Mouse (Mus musculus) kidney, embryonic 15.5 days (tissue): ENCODE data around the gene Rarb. TPM values are rescaled to one million over a fixed set of nuclear protein-coding genes. Genes with fewer than 3 reads are reported as not detected.

ENCODE experiments used
- ATAC-seq: fragments of 200-750 bp; cut with Nextera tagmentation; replicated peaks from 2 replicates; pipeline ENCODE4 v1.8.0; 2017; ENCODE audit warnings: moderate TSS enrichment; ENCODE audit not compliant: low FRiP score
- H3K27ac ChIP-seq: fragments of 300-500 bp; sonication (generic); 2 replicates; pipeline ENCODE4 v1.5.1; 2015; ENCODE audit warnings: mild to moderate bottlenecking, inconsistent platforms
- H3K27me3 ChIP-seq: fragments of 300-500 bp; sonication (generic); 2 replicates; pipeline ENCODE4 v1.6.1; 2015; ENCODE audit warnings: inconsistent platforms
- H3K36me3 ChIP-seq: fragments of 300-500 bp; sonication (generic); 2 replicates; pipeline ENCODE4 v1.6.1; 2015; ENCODE audit warnings: inconsistent platforms
- H3K4me1 ChIP-seq: fragments of 300-500 bp; sonication (generic); 2 replicates; pipeline ENCODE4 v1.6.1; 2015; ENCODE audit warnings: inconsistent platforms
- H3K4me2 ChIP-seq: fragments of 300-500 bp; sonication (generic); 2 replicates; pipeline ENCODE4 v1.6.1; 2015; ENCODE audit warnings: moderate library complexity, mild to moderate bottlenecking, inconsistent platforms
- H3K4me3 ChIP-seq: fragments of 300-500 bp; sonication (generic); replicated peaks from 2 replicates; pipeline ENCODE4 v1.5.1; 2015; ENCODE audit warnings: mild to moderate bottlenecking, inconsistent platforms
- H3K9ac ChIP-seq: fragments of 300-500 bp; sonication (generic); 2 replicates; pipeline ENCODE4 v1.6.1; 2015; ENCODE audit warnings: mild to moderate bottlenecking, inconsistent platforms
- H3K9me3 ChIP-seq: fragments of 300-500 bp; sonication (generic); replicated peaks from 2 replicates; pipeline ENCODE4 v1.6.1; 2016; ENCODE audit warnings: inconsistent platforms
- WGBS: fragments of 180-500 bp; shearing (Covaris S2); methylation state at CpG from one replicate; pipeline ENCODE4 v1.1.7; 2015; ENCODE audit warnings: mixed read lengths; 5-methylcytosine and 5-hydroxymethylcytosine counted together
- polyA plus RNA-seq: library from polyadenylated mRNA; unstranded; fragments of >200 nt; fragmentation: Nextera tagmentation; extraction: Ambion mirVana; gene quantifications from 2 replicates; pipeline ENCODE4 v1.2.1, GENCODE M21; 2015

The Rarb gene
- polyA plus RNA-seq, 1 experiment from 2014 or later, result 33.6 TPM

DNA sequence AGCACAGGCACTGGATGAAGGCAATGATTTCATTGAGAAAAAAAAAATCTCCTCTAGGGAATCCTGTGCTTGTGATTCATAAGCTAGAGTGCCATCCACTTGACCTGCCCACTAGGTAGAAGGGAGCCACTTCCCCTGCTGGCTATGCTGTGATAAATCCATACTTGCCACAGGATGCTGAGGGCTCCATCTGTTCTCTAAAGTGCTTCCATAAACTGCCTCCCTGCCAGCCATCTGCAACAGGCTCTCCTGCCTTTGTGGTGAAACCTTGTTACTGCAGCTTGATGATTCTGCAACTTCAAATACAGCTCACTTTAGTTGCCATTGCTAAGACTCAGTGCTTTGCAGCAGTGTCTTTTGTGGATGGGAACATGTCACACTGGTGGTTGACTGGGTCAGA, 213.5 kb downstream of the Rarb start:
- Histone ChIP-seq H3K27me3 (no peaks in the 10 kb centered on the region), H3K4me1 (peaks cover 25% of the 10 kb centered on the region), H3K4me2 (no peak overlapping the region), H3K4me3 (no peak overlapping the region), H3K27ac (no peak overlapping the region), H3K9ac (no peak overlapping the region), H3K9me3 (no peaks in the 10 kb centered on the region), H3K36me3 (no peaks in the 10 kb centered on the region)
- no peak for ATAC-seq

DNA sequence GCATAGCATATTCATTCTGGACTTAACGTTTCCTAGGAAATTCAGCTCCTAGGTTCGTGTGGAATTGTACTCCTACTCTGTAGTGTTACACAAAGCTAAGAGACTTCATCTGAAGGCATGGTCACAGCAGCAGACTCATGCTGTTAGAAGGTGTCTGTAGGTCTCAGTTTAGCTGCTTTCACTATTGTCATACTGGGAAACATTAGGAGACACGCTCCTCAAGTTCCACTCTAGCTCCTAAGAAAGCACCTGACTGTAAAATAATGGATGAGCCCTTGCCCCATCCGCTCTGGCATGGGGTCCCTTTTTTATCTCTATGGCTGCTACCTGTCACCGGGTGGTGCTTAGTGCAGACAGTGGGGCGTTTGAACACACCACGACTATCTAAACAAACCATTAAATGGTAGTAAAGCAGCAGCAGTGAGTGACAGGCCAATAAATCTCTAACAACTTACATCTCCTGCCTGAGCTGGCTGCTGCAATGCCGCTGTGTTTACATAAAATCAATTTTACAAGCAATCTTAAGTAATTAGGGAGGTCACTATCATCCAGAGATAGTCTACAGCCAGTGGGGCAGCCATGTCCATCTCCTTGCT, 214.4 kb downstream of the Rarb start:
- Histone ChIP-seq H3K9me3 (no peaks in the 10 kb centered on the region), H3K27ac (0 out of 2 replicates have a peak overlapping the region, but pooled peaks have one; percentile 24), H3K9ac (no peak overlapping the region), H3K36me3 (no peaks in the 10 kb centered on the region), H3K4me1 (peaks cover 25% of the 10 kb centered on the region), H3K4me2 (no peak overlapping the region), H3K4me3 (no peak overlapping the region), H3K27me3 (no peaks in the 10 kb centered on the region)
- ATAC-seq, result no peak
- 18% methylated on average over 8 of the region's 8 CpGs for WGBS

DNA sequence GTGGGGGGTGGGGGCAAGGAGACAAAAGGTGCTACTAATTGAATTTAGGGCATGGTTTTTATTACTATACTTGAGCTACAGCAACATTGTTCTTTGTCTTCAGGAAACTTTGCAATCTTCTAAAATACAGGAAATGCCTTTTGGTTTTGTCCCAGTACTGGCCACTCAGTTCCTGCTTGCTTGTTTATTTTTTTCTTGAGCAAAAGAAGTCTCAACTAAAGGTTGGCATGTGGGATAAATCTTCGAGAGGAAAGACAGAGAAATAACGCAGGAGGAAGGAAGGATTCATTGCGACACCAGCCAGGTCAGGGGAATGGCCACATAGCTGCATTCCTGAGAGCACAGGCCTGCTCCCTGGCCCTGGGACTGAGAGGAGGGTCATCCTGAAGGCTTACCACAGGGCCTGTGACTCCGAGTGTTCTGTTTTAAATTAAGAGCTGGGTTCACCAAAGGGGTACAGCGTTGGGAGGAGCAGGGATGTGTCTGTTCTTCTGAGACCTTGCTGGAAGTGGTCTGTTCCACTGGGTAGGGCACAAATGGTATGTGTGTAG, 215.8 kb downstream of the Rarb start:
- no peaks in the 10 kb centered on the region for H3K27me3 ChIP-seq
- H3K9me3 ChIP-seq, result no peaks in the 10 kb centered on the region
- peaks cover 31% of the 10 kb centered on the region for H3K4me1 ChIP-seq
- H3K9ac ChIP-seq, result no peak overlapping the region
- H3K27ac ChIP-seq, result peak overlapping the region; percentile 61
- WGBS, result 10% methylated on average over 5 of the region's 5 CpGs
- H3K36me3 ChIP-seq, result no peaks in the 10 kb centered on the region
- peak; percentile 69 for ATAC-seq
- H3K4me2 ChIP-seq, result no peak overlapping the region
- H3K4me3 ChIP-seq, result no peak overlapping the region

DNA sequence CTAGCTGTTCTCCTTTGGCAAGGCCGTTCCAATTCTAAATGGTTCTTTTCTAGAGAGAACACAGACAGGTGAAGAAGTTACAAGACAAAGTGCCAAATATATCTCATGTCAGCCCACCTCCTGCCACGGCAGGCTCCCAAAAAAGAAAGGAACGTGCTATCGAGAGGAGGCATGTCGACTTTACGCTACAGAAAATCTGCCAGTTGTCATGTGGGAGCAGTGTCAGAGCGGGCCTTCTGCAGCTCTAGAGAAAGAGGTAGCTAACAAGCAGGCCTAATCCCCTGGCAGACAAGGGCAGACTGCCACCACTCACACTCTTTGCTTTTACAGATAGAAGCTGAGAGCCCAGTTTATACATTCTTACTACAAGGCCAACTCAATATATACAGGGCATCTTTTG, 219.7 kb downstream of the Rarb start:
- Histone ChIP-seq H3K36me3 (no peaks in the 10 kb centered on the region), H3K27ac (no peak overlapping the region), H3K4me3 (no peak overlapping the region), H3K4me1 (peaks cover 24% of the 10 kb centered on the region), H3K27me3 (no peaks in the 10 kb centered on the region), H3K4me2 (no peak overlapping the region), H3K9me3 (no peaks in the 10 kb centered on the region), H3K9ac (no peak overlapping the region)
- 78% methylated on average over 7 of the region's 7 CpGs for WGBS
- ATAC-seq, result no peak

DNA sequence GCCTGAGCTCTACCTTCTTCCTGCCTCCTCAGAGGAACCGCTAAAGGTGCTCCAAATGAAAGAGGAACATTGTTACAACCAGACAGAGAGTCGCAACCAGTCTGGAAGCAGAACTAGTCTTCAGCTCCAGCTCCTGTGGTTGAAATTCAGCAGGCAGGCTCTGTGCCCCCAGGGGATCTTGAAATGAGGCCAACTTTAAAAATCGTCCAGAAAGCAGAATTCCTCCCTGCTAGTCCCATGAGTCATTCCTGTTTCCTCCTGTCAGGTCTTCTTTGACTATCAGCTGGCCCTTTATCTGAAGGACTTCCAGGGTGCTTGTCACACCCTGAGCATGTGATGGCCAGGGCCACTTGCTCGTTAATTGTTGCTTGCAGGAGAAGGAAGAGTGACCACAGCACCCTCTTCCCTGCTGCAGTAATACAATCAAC, 220.9 kb downstream of the Rarb start:
- Histone ChIP-seq H3K9me3 (no peaks in the 10 kb centered on the region), H3K4me2 (no peak overlapping the region), H3K4me3 (no peak overlapping the region), H3K9ac (no peak overlapping the region), H3K27me3 (no peaks in the 10 kb centered on the region), H3K4me1 (peaks cover 13% of the 10 kb centered on the region), H3K27ac (peak overlapping the region; percentile 46; the same call in 1 of the 2 replicates), H3K36me3 (no peaks in the 10 kb centered on the region)
- 0 out of 2 replicates have a peak, but pooled peaks have one; percentile 26 for ATAC-seq
- 36% methylated on average over 4 of the region's 4 CpGs for WGBS

DNA sequence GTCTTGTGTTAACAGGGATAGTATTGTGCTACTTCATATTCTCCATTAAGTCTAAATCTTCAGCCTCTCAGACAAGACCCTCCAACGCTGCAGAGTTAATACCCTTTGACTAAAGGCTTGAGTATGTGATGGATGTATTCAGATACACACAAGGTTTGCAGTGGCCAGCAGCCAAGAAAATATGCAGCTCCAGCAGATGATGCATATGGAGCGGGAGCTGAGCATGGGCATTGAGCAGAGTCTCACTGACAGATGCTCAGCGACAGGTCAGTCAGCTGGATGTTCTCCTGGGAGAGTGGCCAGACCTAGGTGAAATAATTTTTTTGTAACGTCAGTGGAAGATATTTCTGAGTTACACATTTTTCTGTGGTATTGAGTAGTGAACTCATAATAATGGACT, 229.8 kb downstream of the Rarb start:
- no peak overlapping the region for H3K27ac ChIP-seq
- no peak overlapping the region for H3K4me3 ChIP-seq
- no peaks in the 10 kb centered on the region for H3K9me3 ChIP-seq
- no peaks in the 10 kb centered on the region for H3K36me3 ChIP-seq
- no peak overlapping the region for H3K9ac ChIP-seq
- no peak for ATAC-seq
- H3K4me2 ChIP-seq, result no peak overlapping the region
- H3K27me3 ChIP-seq, result no peaks in the 10 kb centered on the region
- 64% methylated on average over 4 of the region's 4 CpGs for WGBS
- no peaks in the 10 kb centered on the region for H3K4me1 ChIP-seq

DNA sequence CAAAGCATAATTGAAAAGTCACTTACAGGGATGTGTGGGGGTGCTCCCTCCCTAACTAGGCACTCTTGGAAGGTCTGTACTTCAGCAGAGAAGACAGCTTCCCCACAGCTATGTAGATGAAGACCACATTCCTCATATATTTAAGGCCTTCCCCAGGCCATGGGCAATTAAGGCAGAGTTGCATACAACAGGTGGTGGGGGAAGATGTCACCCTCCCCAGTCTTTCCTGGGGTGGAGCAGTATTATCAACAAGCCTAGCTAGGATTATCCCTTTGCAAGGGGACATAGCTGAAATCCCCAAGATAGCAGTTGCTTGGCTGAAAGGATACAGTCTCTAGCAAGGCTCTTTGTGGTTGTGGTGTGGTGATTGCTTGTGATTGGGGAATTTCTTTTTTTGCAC, 240.9 kb downstream of the Rarb start:
- no peak overlapping the region for H3K4me2 ChIP-seq
- no peaks in the 10 kb centered on the region for H3K36me3 ChIP-seq
- no peaks in the 10 kb centered on the region for H3K9me3 ChIP-seq
- ATAC-seq, result no peak
- no peak overlapping the region for H3K4me3 ChIP-seq
- H3K27ac ChIP-seq, result no peak overlapping the region
- no peaks in the 10 kb centered on the region for H3K27me3 ChIP-seq
- H3K9ac ChIP-seq, result no peak overlapping the region
- peaks cover 17% of the 10 kb centered on the region for H3K4me1 ChIP-seq

DNA sequence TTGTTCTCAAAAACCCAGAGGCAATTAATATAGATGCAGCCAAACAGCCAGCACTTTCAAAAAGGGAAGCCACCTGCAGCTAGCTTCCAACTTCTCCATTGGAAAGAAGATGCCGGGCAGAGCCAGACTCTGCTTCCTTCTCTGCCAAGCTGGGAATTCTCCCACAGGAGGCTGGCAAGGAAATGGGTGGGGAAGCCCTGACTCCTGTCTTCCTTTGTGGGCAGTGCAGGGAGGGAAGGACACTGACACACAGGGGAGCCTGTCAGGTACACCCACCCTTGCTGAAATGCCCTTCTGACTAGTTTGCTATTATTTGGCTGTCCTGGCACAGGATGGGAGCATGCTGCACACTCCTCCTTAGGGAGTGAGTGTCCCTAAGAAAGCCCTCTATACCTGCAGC, 241.9 kb downstream of the Rarb start:
- H3K4me3 ChIP-seq, result no peak overlapping the region
- no peaks in the 10 kb centered on the region for H3K36me3 ChIP-seq
- no peak overlapping the region for H3K4me2 ChIP-seq
- no peak for ATAC-seq
- 48% methylated on average over 1 of the region's 1 CpGs for WGBS
- H3K9me3 ChIP-seq, result no peaks in the 10 kb centered on the region
- no peaks in the 10 kb centered on the region for H3K27me3 ChIP-seq
- no peak overlapping the region; the same call in 1 of the 2 replicates for H3K27ac ChIP-seq
- H3K9ac ChIP-seq, result no peak overlapping the region
- peaks cover 17% of the 10 kb centered on the region for H3K4me1 ChIP-seq

DNA sequence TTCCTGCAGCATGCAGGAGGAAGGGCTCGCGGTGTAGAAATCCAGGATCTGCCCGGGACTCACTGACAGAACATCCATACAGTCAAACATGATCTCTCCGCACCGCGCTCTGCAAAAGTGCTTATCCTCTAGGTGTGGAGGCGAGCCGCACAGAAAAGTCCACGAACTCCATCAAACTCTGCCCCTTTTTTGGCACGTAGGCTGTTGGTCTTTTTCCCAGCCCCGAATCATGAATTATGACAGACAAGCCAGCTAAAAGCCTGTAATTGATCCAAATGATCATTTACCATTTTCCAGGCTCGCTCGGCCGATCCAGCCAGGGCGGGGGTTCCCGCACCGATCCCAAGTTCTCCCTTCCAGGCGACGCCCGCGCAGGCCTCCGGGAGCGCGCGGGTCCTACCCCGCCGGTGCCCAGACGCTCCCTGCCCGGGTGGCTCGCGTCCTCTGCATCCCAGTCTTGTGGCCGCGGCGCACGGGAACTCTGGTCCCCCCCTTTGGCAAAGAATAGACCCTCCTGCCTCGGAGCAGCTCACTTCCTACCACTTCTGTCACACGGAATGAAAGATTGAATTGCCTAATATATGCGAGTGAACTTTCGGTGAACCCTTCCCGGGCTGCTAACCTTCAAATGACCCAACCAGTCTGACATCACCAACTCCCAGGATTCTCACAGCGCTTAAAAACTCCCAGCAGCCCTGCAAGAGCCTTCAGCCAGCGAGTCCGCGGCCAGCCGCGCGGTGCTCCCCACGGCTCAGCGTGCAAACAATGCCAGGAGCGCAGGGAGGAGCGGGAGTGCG, 243.8 kb downstream of the Rarb start:
- Histone ChIP-seq H3K9me3 (no peaks in the 10 kb centered on the region), H3K36me3 (no peaks in the 10 kb centered on the region), H3K27ac (peak overlapping the region; percentile 97), H3K9ac (peak overlapping the region; percentile 74), H3K4me2 (peak overlapping the region; percentile 71), H3K4me1 (peaks cover 28% of the 10 kb centered on the region), H3K4me3 (peak overlapping the region; percentile 58), H3K27me3 (no peaks in the 10 kb centered on the region)
- ATAC-seq, result peak; percentile 95
- under 1% methylated on average over 52 of the region's 52 CpGs for WGBS

DNA sequence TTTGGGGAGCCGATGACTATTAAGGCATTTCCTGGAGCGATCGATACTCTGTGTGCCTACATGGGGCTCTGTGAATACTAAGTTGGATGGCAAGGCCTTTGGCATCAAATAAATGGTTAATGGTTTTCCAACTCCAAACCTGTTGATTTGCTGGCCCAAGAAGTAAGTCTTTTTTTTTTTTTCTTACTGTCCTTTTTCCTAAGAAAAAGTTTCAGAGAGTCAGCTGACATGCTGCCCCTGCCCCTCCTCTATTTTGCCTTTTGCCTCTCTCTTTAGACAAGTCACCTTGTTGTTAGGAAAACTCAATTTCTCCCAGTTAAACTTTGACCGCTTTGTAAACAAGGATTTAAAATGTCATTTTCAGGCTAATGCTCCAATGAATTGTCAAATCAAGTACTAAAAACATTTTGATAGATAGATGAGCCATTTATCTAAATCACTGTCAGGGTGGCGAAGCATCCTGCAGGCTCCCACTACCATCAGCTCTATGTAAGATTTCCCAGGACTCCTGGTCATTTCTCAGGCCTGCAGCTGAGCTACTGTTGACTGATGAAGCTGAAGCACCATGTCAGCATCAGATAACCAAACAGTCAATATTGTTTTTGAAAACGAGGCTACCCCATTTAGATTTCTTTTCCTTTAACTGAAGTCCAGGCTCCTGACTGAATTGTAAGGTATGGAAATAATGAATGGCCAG, 245.3 kb downstream of the Rarb start:
- 27% methylated on average over 6 of the region's 6 CpGs for whole genome bisulfite sequencing
- no peak for ATAC-seq
- Histone ChIP-seq H3K36me3 (no peaks in the 10 kb centered on the region), H3K4me1 (peaks cover 40% of the 10 kb centered on the region), H3K4me3 (peak overlapping the region; percentile 58), H3K27ac (peak overlapping the region; percentile 97), H3K27me3 (no peaks in the 10 kb centered on the region), H3K4me2 (peak overlapping the region; percentile 71), H3K9ac (peak overlapping the region; percentile 74), H3K9me3 (no peaks in the 10 kb centered on the region)

DNA sequence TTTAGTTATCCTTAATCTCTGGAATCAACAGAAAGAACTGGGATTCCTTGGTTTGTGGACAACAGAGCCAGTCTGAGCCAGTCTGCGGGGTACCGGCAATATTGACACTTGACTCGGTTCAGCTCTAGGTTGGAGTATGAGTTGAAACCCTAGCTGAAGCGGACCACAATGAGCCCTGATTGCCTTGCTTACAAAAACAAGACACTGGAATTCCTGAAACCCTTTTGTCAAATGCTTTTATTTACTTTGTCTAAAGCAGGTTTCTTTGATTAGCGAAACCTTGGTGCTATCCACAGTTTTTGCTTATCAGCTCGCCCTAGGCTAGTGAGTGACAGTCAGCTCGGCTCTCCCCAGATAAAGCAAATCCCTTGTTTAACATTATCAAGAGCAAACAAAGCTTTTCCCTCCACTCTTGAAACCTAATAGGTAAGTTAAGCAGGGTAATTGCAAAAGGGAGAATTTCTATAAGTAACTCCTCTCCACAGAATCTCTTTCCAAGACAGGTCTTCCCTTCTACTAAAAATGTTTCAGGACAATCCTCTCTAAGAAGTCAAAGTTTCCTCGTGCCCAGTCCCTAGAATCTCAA, 246.1 kb downstream of the Rarb start:
- H3K9ac ChIP-seq, result peak overlapping the region; percentile 74
- H3K27me3 ChIP-seq, result no peaks in the 10 kb centered on the region
- no peaks in the 10 kb centered on the region for H3K9me3 ChIP-seq
- H3K4me2 ChIP-seq, result peak overlapping the region; percentile 71
- peak overlapping the region; percentile 25; the same call in 1 of the 2 replicates for H3K27ac ChIP-seq
- no peaks in the 10 kb centered on the region for H3K36me3 ChIP-seq
- WGBS, result 5% methylated on average over 8 of the region's 8 CpGs
- H3K4me3 ChIP-seq, result peak overlapping the region; percentile 58
- no peak for ATAC-seq
- H3K4me1 ChIP-seq, result peaks cover 40% of the 10 kb centered on the region
